Mouse (Mus musculus) splenic B cell, adult 2 months (primary cell): ENCODE data around the gene Sox5.

Source experiments
- DNase-seq: peaks from one replicate; pipeline ENCODE4 v3.0.0-alpha.2; 2011; ENCODE audit warnings: low read depth, low spot score
- H3K27me3 ChIP-seq: 2 replicates; pipeline ENCODE4 v1.6.1; 2012; ENCODE audit warnings: mild to moderate bottlenecking, low read length, moderate library complexity, mixed read lengths; ENCODE audit not compliant: control insufficient read depth, poor library complexity, insufficient read depth, severe bottlenecking
- H3K36me3 ChIP-seq: 2 replicates; pipeline ENCODE4 v1.6.1; 2012; ENCODE audit warnings: mild to moderate bottlenecking, low read length, moderate library complexity, mixed read lengths; ENCODE audit not compliant: control insufficient read depth, poor library complexity, insufficient read depth, severe bottlenecking

The Sox5 gene

DNA sequence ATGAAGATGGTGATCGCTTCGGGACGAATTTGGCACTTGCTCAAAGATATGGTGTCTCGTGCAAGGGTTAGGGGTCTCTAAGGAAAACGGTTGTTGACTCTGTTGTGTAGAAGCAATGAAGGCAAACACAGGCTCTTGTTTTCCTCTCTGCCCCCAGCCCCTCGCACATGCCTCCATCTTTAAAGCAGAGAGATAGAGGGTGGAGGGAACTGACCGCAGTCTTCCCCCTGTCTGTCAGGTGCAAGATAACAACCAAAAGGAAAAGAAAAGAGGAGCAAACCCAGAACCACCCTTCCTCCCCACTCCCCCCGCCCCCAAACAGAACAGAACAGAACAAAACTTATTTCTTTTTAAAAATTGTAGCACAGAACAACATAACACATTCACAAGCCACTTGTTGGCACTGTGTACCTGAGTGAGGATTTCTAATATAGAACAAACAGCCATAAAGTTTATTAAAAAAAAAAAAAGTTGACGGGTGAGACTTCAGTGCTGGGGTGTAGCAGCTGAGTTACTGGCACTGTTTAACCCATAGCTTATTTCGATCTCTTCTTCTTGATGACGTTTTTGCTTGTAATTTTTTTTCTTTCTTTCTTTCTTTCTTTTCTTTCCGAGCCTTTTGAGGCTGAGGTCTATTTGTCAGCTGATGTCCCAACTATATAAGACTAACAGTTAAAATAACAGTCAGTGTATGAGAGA is 949.1 kb downstream of the Sox5 start:
- no peaks in the 10 kb centered on the region for H3K36me3 ChIP-seq
- DNase-seq, result no peak
- H3K27me3 ChIP-seq, result no peaks in the 10 kb centered on the region

GRCm38 (mm10) chr6:143831246-143831645 is 950.5 kb downstream of the Sox5 start:
- Histone ChIP-seq H3K36me3 (no peaks in the 10 kb centered on the region), H3K27me3 (no peaks in the 10 kb centered on the region)
- DNase-seq, result no peak

GRCm38 (mm10) chr6:143830131-143830530 is 951.6 kb downstream of the Sox5 start:
- DNase-seq, result no peak
- H3K27me3 ChIP-seq, result no peaks in the 10 kb centered on the region

GRCm38 (mm10) chr6:143826786-143827185 is 955.0 kb downstream of the Sox5 start:
- no peak for DNase-seq
- Histone ChIP-seq H3K27me3 (no peaks in the 10 kb centered on the region), H3K36me3 (no peaks in the 10 kb centered on the region)

More at GRCm38 (mm10) chr6:143830131-143830530, 951.6 kb downstream of the Sox5 start:
- H3K36me3 ChIP-seq, result no peaks in the 10 kb centered on the region

- Histone ChIP-seq H3K27me3 (no peaks in the 10 kb centered on the region), H3K36me3 (no peaks in the 10 kb centered on the region)
- no peak for DNase-seq
Measured at GRCm38 (mm10) chr6:143825966-143826365, 955.8 kb downstream of the Sox5 start.

DNA sequence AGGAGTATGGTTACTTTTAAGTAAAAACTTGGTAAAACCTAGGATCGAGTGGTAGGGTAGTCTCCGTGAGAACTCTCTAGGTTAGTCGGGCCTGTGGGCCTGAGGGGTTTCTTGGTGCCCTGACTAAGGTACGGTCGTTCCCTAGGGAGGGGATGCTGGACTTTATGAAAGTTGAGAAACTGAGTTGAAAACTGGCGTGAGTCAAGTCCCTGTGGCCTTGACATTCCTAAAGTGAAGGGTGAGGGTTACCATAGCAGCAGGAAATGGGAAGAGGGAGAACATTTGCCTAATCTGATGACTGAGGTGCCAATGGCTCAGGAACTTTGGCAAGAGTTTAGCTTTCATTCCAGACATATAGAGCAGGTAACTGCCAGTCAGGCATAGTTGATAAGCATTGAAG is 956.7 kb downstream of the Sox5 start:
- H3K36me3 ChIP-seq, result no peaks in the 10 kb centered on the region
- DNase-seq, result no peak
- no peaks in the 10 kb centered on the region for H3K27me3 ChIP-seq

GRCm38 (mm10) chr6:143788446-143788845 is 993.3 kb downstream of the Sox5 start:
- no peaks in the 10 kb centered on the region for H3K27me3 ChIP-seq
- no peaks in the 10 kb centered on the region for H3K36me3 ChIP-seq
- no peak for DNase-seq

DNA sequence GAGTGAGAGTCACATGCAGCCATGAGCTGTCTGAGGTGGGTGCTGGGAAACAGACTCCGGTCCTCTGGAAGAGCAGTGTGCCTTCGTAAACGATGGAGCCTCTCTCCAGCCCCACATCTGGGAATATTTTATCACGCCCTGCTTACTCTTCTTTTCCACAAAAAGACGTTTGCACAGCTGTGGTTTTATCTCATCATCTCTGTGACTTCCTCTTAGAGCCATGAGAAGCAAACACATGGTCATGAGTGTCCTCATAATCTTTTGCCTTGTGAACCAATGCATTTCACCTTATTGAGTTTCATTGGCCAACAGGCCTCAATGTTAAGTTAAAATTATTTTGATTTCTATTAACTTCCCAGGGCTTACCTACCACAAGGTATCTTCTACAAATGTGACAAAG is 994.4 kb downstream of the Sox5 start:
- Histone ChIP-seq H3K27me3 (no peaks in the 10 kb centered on the region), H3K36me3 (no peaks in the 10 kb centered on the region)
- DNase-seq, result no peak

DNA sequence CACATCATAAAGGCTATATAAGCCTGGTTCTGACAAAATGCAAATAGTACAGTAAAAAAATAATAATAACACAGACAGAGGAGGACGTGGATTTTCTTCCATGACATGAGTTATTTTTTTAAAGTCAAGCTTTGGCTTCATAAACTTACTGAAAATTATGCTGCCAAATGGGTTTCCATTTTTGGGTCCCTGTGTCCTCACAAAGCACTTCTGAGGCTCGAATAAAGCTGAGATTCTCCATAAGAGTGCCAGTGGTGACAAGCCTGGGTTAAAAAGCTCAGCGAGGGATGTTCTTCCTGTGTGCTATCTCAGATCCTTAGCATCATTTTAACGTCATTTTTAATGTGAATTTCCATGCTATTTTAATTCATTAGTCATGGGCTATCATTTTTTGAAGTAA is 996.1 kb downstream of the Sox5 start:
- Histone ChIP-seq H3K27me3 (no peaks in the 10 kb centered on the region), H3K36me3 (no peaks in the 10 kb centered on the region)
- no peak for DNase-seq
